Mouse (Mus musculus) kidney, adult 2 months (tissue): ENCODE measurements at regions not wholly inside any gene's neighbourhood (a gene's known extent, or its start where the extent isn't known, plus 50 kb on each side); places are given as distances from the start of the nearest gene placed in this dataset.

Experiments used
- CTCF ChIP-seq: fragments of 200-500 bp; conservative IDR thresholded peaks from 2 replicates; pipeline ENCODE4 v1.5.1; 2011; ENCODE audit warnings: low read depth, mild to moderate bottlenecking, control low read depth, low read length, moderate library complexity, mixed read lengths; ENCODE audit not compliant: insufficient read depth, insufficient read length
- POLR2A ChIP-seq: fragments of 200-500 bp; IDR thresholded peaks from one replicate; pipeline ENCODE4 v1.6.1; 2011; ENCODE audit warnings: low read depth, low read length, control low read depth

- TF ChIP-seq CTCF = no peak
- TF ChIP-seq POLR2A = no peak
Observed at GRCm38 (mm10) chr15:69273518-69273917, 2772.8 kb upstream of the Lrrc6 start.
